Mouse (Mus musculus): Measurements from ENCODE around the gene Atp1a2. TPM values are rescaled to one million over a fixed set of nuclear protein-coding genes. Genes with fewer than 3 reads are reported as not detected.

Atp1a2 gene
- total and polyA plus RNA-seq, 3 experiments, result 0.07 to 0.23 (median 0.13) TPM

- Histone ChIP-seq H3K9me3 (replicated peaks; ENCODE audit: low read length) (no peaks in the 10 kb centered on the region), H3K4me3 (replicated peaks in 1 of 3; ENCODE audit: low read depth in 2 of 3, low read length in 2 of 3, poor library complexity in 1 of 3) (no peak overlapping the region), H3K4me1 (ENCODE audit: control insufficient read depth in 1 of 2, insufficient read depth in 2 of 2) (peaks cover 0 to 11% of the 10 kb centered on the region in 2 experiments; a peak in 2 of 4 replicates), H3K79me2 (replicated peaks; ENCODE audit: control insufficient read depth, extremely low read depth, insufficient read depth, poor library complexity, severe bottlenecking) (no peaks in the 10 kb centered on the region), H3K27me3 (replicated peaks) (no peaks in the 10 kb centered on the region), H3K27ac (ENCODE audit: insufficient read depth, low read depth) (no peak overlapping the region), H3K36me3 (replicated peaks in 1 of 2; ENCODE audit: control insufficient read depth in 1 of 2, insufficient read depth in 1 of 2, low read length in 1 of 2) (no peaks in the 10 kb centered on the region), H3K4me2 (ENCODE audit: insufficient read depth, low read depth, poor library complexity, severe bottlenecking) (no peak overlapping the region), H3K9ac (ENCODE audit: insufficient read depth, low read depth) (no peak overlapping the region)
- in situ Hi-C loops (cut with MboI; ENCODE audit: low pct_ligation_motif_present, low pct_unique_long_range_greater_than_20kb, low sequenced_read_pairs), result no loop called here
- no peak for DNase-seq (ENCODE audit: extremely low read depth)
- TF ChIP-seq GABPA (IDR thresholded peaks at IDR 0.05; ENCODE audit: insufficient replicate concordance, low read depth, low read length) (no peak), MEF2A (IDR thresholded peaks at IDR 0.05; ENCODE audit: borderline replicate concordance, low read depth, low read length) (no peak), CTCF (conservative IDR thresholded peaks at IDR 0.05 in 1 of 2, IDR thresholded peaks at IDR 0.05 in 1 of 2; ENCODE audit: low read depth in 2 of 2, low read length in 2 of 2) (no peak), MAX (IDR thresholded peaks at IDR 0.05; ENCODE audit: low read length) (no peak), NRF1 (IDR thresholded peaks at IDR 0.05; ENCODE audit: low read depth, low read length) (no peak), EP300 (IDR thresholded peaks at IDR 0.05; ENCODE audit: low read length) (no peak; the same call in 1 of the 2 replicates), NELFE (IDR thresholded peaks at IDR 0.05; ENCODE audit: low read depth, low read length) (no peak), E2F4 (IDR thresholded peaks at IDR 0.05; ENCODE audit: insufficient replicate concordance, low read depth, low read length) (no peak)
- dilution Hi-C loops (cut with MboI; ENCODE audit: extremely low pct_ligation_motif_present, extremely low pct_unique_long_range_greater_than_20kb, low sequenced_read_pairs), result no loop called here
Observed at GRCm38 (mm10) chr1:172240945-172241708, 56.7 kb downstream of the Atp1a2 start.

GRCm38 (mm10) chr1:172229215-172229614, 68.6 kb downstream of the Atp1a2 start:
- Histone ChIP-seq H3K9me3 (replicated peaks; ENCODE audit: low read length) (no peaks in the 10 kb centered on the region), H3K36me3 (replicated peaks in 1 of 2; ENCODE audit: control insufficient read depth in 1 of 2, insufficient read depth in 1 of 2, low read length in 1 of 2) (no peaks in the 10 kb centered on the region), H3K79me2 (replicated peaks; ENCODE audit: control insufficient read depth, extremely low read depth, insufficient read depth, poor library complexity, severe bottlenecking) (no peaks in the 10 kb centered on the region), H3K27ac (ENCODE audit: insufficient read depth, low read depth) (no peak overlapping the region), H3K27me3 (replicated peaks) (peaks cover 3% of the 10 kb centered on the region), H3K9ac (ENCODE audit: insufficient read depth, low read depth) (no peak overlapping the region), H3K4me3 (replicated peaks in 1 of 3; ENCODE audit: low read depth in 2 of 3, low read length in 2 of 3, poor library complexity in 1 of 3) (no peak overlapping the region), H3K4me2 (ENCODE audit: insufficient read depth, low read depth, poor library complexity, severe bottlenecking) (no peak overlapping the region), H3K4me1 (ENCODE audit: control insufficient read depth in 1 of 2, insufficient read depth in 2 of 2) (no peaks in the 10 kb centered on the region)
- no peak for TF ChIP-seq NRF1 (IDR thresholded peaks at IDR 0.05; ENCODE audit: low read depth, low read length)
- no peak for TF ChIP-seq POLR2A (IDR thresholded peaks at IDR 0.05; ENCODE audit: low read depth, low read length)
- TF ChIP-seq MAZ (IDR thresholded peaks at IDR 0.05; ENCODE audit: low read depth, low read length), result no peak
- no peak for TF ChIP-seq PAX5 (IDR thresholded peaks at IDR 0.05; ENCODE audit: low read length)
- in situ Hi-C loops (cut with MboI; ENCODE audit: low pct_ligation_motif_present, low pct_unique_long_range_greater_than_20kb, low sequenced_read_pairs), result no loop called here
- dilution Hi-C loops (cut with MboI; ENCODE audit: extremely low pct_ligation_motif_present, extremely low pct_unique_long_range_greater_than_20kb, low sequenced_read_pairs), result no loop called here
- DNase-seq (ENCODE audit: extremely low read depth), result no peak

GRCm38 (mm10) chr1:172228209-172228608, 69.7 kb downstream of the Atp1a2 start:
- peaks cover 3% of the 10 kb centered on the region for H3K27me3 ChIP-seq (replicated peaks)
- no peak overlapping the region for H3K9ac ChIP-seq (ENCODE audit: insufficient read depth, low read depth)
- H3K9me3 ChIP-seq (replicated peaks; ENCODE audit: low read length), result no peaks in the 10 kb centered on the region
- in situ Hi-C loops (cut with MboI; ENCODE audit: low pct_ligation_motif_present, low pct_unique_long_range_greater_than_20kb, low sequenced_read_pairs) (no loop called here), dilution Hi-C loops (cut with MboI; ENCODE audit: extremely low pct_ligation_motif_present, extremely low pct_unique_long_range_greater_than_20kb, low sequenced_read_pairs) (no loop called here)
- no peak overlapping the region for H3K4me2 ChIP-seq (ENCODE audit: insufficient read depth, low read depth, poor library complexity, severe bottlenecking)
- H3K36me3 ChIP-seq (replicated peaks in 1 of 2; ENCODE audit: control insufficient read depth in 1 of 2, insufficient read depth in 1 of 2, low read length in 1 of 2), result no peaks in the 10 kb centered on the region
- no peak for DNase-seq (ENCODE audit: extremely low read depth)
- no peak for TF ChIP-seq TCF12 (IDR thresholded peaks at IDR 0.05; ENCODE audit: low read depth, low read length)
- TF ChIP-seq ZC3H11A (IDR thresholded peaks at IDR 0.05; ENCODE audit: low read depth, low read length), result no peak
- no peak for TF ChIP-seq SIN3A (IDR thresholded peaks at IDR 0.05; ENCODE audit: low read length)
- TF ChIP-seq GABPA (IDR thresholded peaks at IDR 0.05; ENCODE audit: insufficient replicate concordance, low read depth, low read length), result no peak
- no peak for TF ChIP-seq CTCF (conservative IDR thresholded peaks at IDR 0.05 in 1 of 2, IDR thresholded peaks at IDR 0.05 in 1 of 2; ENCODE audit: low read depth in 2 of 2, low read length in 2 of 2)
- TF ChIP-seq POLR2AphosphoS2 (IDR thresholded peaks at IDR 0.05; ENCODE audit: low read depth, low read length), result no peak
- TF ChIP-seq ZNF384 (IDR thresholded peaks at IDR 0.05; ENCODE audit: low read depth, low read length), result no peak
- TF ChIP-seq MEF2A (IDR thresholded peaks at IDR 0.05; ENCODE audit: borderline replicate concordance, low read depth, low read length), result no peak
- no peak for TF ChIP-seq ZMIZ1 (IDR thresholded peaks at IDR 0.05; ENCODE audit: low read depth, low read length)
- TF ChIP-seq KAT2A (IDR thresholded peaks at IDR 0.05; ENCODE audit: insufficient replicate concordance, low read length), result no peak
- TF ChIP-seq SMC3 (IDR thresholded peaks at IDR 0.05; ENCODE audit: low read depth, low read length), result no peak
- TF ChIP-seq MAZ (IDR thresholded peaks at IDR 0.05; ENCODE audit: low read depth, low read length), result no peak
- no peak for TF ChIP-seq EP300 (IDR thresholded peaks at IDR 0.05; ENCODE audit: low read length)
- TF ChIP-seq NRF1 (IDR thresholded peaks at IDR 0.05; ENCODE audit: low read depth, low read length), result no peak
- TF ChIP-seq MAX (IDR thresholded peaks at IDR 0.05; ENCODE audit: low read length), result no peak
- TF ChIP-seq CHD2 (IDR thresholded peaks at IDR 0.05; ENCODE audit: low read length), result no peak
- TF ChIP-seq PAX5 (IDR thresholded peaks at IDR 0.05; ENCODE audit: low read length), result no peak
- TF ChIP-seq JUND (conservative IDR thresholded peaks at IDR 0.05; ENCODE audit: low read depth, low read length), result no peak
- TF ChIP-seq E2F4 (IDR thresholded peaks at IDR 0.05; ENCODE audit: insufficient replicate concordance, low read depth, low read length), result no peak
- no peak for TF ChIP-seq UBTF (IDR thresholded peaks at IDR 0.05; ENCODE audit: low read depth, low read length)
- no peak overlapping the region for H3K4me3 ChIP-seq (replicated peaks in 1 of 3; ENCODE audit: low read depth in 2 of 3, low read length in 2 of 3, poor library complexity in 1 of 3)
- no peaks in the 10 kb centered on the region for H3K4me1 ChIP-seq (ENCODE audit: control insufficient read depth in 1 of 2, insufficient read depth in 2 of 2)
- H3K27ac ChIP-seq (ENCODE audit: insufficient read depth, low read depth), result no peak overlapping the region
- H3K79me2 ChIP-seq (replicated peaks; ENCODE audit: control insufficient read depth, extremely low read depth, insufficient read depth, poor library complexity, severe bottlenecking), result no peaks in the 10 kb centered on the region

All from CH12.LX (cell line).